Mouse (Mus musculus): ENCODE results near the gene Krtap12-1. TPM values are rescaled to one million over a fixed set of nuclear protein-coding genes. Genes with fewer than 3 reads are reported as not detected.
"Not testable (repeated sequence)": the region's sequence is repeated elsewhere in the genome, so short reads cannot be mapped to it uniquely, and the experiment has no call there.

Krtap12-1 gene
- not detected for total RNA-seq (2021)

DNA sequence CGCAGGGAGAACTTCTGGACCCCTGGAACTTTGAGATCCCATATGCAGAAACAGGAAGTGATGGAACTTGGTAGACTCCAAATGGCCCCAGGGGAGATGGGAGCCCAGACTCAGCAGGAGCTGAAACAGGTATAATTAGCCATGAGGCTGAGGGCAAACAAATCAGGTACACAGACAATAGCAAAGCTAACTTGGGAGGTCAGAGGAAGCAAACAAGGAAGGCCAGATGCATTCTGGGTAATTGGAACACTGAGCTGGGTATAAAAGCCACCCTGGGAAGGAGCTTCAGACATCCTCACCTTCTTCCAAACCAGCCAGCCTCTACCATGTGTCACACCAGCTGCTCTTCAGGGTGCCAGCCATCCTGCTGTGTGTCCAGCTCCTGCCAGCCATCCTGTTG is at the start of gene Krtap12-1:
Gene Krtap12-1 (plus strand): TSS at position 301 of the 400 bp plus-strand sequence.
- DNase-seq; intact Hi-C loops (cut with DNase I): not testable (repeated sequence)

DNA sequence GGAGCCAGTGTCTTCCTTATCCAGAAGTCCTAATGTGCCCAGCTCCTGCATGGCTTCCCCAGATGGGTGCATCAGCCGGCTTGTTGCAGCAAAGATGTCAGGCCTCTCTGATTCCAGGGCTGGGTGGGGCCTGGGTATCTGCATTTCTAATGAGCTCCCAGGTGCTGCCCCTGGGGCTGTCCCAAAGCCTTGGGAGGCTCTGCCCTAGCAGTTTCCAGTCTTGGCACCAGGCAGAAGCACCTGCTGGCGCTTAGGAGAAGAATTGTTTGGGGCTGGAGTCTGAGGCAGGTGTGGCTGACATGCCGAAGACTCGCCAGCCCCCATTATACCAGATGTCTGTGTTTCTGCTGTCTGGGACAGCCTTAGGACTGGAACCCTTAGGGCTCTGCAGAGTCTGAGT is 49.7 kb upstream of the Krtap12-1 start:
- DNase-seq: no peak
- intact Hi-C loops (cut with DNase I): no loop called here

DNA sequence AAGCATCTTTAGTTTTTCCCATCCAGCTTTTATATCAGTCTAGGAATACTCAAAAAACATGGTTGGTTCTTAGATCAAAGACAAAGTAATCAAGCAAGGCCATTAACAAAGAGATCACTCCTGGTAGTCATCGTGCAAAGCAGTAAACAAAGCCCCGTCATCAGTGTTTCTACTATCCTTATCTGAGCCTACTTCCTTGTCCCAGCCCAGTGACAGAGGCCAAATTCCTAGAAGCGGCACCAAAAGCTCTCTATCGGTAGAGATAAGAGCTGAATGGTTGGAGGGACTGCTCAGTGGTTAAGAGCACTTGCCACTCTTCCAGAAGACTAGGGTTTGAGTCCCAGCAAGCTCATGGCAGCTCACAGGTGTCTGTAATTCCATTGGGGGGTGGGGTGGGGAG is 48.9 kb upstream of the Krtap12-1 start:
- DNase-seq: no peak
- intact Hi-C loops (cut with DNase I): no loop called here

DNA sequence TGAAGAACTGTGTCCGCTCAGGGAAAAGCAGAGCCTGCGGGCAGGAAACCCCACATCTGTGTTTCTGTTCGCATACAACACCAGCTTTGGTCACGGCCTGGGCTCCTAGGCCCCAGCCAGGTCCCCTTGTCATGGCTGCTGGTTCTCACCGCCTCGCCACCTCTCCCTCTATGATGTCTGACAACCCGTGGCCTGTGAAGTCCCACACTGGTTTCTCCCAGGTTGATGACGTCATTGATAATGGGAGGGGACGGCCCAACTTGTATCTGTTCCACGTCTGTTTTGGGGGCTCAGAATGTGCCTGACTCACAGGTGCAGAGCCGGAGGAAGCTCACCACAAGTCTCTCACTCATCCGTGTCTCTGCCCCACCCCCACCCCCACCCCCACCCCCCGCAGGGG is 46.6 kb upstream of the Krtap12-1 start:
- DNase-seq: no peak
- intact Hi-C loops (cut with DNase I): no loop called here

DNA sequence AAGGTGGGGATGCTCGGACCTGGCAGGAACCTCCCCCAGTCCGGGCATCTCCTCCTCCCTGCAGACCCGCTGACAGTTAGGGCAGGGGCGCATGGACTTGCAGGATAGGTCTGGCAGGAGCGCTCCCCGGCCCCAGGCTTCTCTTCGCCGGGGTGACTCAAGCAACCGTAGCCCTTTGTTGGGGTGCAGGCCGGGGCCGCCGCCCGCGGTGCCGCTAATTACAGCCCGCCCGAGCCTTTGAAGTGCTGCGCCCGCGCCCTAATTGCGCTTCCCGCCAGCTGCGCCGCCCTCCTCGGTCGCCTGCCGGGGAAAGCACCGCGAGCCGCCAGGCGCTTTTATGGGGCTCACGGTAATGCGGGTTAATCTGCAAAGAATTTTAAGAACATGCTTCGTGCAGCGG is 42.8 kb upstream of the Krtap12-1 start:
- intact Hi-C loops (cut with DNase I): no loop called here
- no peak for DNase-seq

DNA sequence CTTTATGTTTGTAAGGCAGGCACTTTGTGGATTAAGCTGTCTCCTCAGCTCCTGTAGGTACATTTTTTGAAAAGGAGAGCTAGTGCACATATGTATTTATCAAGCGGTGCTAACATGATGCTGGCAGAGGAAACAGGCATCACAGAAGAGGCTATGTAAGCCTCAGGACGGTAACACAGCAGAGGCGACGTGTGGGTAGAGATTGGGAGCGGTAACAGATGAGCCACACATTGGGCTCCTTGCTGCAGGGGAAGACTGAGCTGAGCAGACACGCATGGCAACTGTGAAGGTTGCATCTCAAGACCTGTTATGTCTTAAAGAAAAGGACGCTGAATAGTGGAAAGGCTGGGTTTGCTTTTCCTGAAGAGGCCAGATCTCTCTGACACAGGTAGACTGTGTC is 37.4 kb upstream of the Krtap12-1 start:
- intact Hi-C loops (cut with DNase I): no loop called here
- no peak for DNase-seq

DNA sequence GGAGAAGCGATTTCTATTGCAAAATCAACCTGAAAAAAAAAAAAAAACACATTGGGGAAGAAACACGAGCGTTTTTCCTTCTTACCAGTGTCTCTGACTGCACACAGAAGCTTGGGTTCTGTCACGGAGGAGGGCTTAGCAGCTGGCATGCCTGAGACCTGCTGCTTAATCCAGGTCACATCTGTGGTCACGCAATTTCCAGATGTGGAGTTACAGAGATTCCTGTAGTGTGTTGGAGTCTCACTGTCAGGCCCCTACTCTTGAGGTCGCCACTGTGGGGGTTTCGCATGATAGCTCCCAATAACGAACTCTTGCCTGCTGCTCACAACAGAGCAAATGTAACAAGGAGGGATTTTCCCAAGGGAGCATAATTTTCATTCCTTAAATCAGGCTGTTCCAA is 36.2 kb upstream of the Krtap12-1 start:
- intact Hi-C loops (cut with DNase I): no loop called here
- no peak for DNase-seq

DNA sequence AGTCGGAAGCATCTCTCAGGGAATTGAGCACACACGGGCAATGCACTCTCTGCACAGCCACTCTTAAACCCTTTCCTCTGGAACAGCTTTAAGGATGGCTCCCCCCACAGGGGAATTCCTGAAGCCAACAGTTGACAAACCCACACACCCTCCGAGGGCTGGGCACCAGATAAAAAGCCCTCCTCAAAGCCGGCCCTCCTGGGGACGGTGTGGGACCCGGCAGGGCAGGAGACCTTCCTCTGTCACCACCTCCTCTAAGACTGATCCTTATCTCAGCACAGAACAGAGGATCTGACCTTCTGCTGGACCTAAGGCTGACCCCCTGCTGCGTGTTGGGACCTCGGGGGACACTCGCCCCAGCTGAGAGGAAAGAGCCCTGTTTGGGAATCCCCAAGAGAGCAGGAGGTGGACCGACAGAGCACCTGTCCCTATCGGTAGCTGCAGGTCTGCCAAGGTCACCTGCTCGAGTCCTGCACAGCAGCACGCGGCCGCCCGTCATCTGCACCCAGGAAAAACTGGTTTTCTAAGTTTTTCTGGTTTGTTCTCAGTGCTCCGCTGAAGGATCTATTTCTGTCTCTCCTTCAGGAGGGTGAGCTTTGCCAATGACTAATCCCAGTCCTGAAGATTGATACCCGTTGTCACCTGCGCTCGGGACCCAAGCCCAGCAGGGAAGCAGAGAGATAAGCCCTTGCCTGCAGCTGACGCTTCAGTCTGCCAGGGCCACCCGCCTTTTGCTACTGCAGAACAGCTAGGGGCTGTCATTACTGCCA is 34.3 kb upstream of the Krtap12-1 start, which contains the start of gene Tspear:
Gene Tspear (plus strand): TSS at position 675 of the 770 bp plus-strand sequence.
- intact Hi-C loops (cut with DNase I): no loop called here
- no peak for DNase-seq

DNA sequence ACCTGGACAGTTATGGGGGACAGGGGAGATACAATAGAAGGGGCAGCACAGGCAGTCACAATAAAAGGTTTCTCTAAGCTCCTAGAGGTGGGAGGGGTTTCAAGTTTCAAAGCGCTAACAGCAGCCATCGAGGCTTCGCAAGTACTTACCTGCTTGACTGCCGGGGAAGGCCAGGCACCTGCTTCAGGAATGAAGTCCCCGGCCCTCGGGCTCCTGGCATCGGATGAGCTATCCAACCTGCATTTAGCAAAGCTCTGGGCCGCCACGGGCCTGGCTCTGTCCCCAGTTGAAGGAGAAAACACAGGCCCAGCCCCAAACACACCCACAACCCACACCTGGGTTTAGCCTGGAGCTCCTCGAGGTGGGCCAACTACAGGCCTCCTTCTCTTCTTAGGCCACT is 33.4 kb upstream of the Krtap12-1 start:
- intact Hi-C loops (cut with DNase I): no loop called here
- no peak for DNase-seq

DNA sequence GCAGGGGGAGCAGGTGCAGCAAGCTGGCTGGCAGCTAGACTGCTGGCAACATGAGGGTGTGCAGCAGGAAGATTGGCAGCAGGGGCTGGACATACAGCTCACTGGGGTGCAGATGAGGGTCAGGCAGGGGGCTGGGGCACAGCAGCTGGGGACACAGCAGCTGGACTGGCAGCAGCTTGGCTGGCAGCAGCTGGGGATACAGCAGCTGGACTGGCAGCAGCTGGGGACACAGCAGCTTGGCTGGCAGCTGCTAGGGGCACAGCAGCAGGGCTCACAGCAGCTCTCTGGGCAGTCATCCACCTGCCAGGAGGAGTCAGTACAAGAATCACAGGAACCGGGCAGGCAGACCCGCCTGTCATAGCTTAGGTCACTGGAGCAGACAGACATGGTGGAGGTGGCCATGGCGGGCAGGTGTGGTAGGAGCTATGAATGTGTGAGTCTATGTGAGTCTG is 30.0 kb upstream of the Krtap12-1 start, which contains the start of gene Gm19402:
Gene Gm19402 (minus strand): TSS at position 402 of the 452 bp plus-strand sequence.
- DNase-seq; intact Hi-C loops (cut with DNase I): not testable (repeated sequence)

DNA sequence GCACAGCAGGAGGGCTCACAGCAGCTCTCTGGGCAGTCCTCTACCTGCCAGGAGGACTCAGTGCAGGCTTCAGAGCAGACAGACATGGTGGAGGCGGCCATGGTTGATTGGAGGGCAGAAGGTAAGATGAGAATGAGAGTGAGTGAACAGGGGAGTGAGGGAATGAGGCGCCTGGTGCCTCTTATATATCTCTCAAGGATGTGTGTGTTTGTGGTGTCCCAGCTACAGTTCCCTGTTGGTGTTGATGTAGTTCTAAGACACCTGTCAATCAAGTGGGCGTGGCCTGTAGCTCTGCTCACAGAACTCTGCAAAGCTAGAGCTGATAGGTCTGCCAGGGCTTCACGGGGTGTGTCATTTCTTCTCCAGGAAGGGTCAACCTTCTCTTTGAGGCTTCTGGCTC is 23.3 kb upstream of the Krtap12-1 start, which contains the start of gene Gm9508:
Gene Gm9508 (minus strand): TSS at position 101 of the 400 bp plus-strand sequence.
- intact Hi-C loops (cut with DNase I): no loop called here
- DNase-seq: no peak

DNA sequence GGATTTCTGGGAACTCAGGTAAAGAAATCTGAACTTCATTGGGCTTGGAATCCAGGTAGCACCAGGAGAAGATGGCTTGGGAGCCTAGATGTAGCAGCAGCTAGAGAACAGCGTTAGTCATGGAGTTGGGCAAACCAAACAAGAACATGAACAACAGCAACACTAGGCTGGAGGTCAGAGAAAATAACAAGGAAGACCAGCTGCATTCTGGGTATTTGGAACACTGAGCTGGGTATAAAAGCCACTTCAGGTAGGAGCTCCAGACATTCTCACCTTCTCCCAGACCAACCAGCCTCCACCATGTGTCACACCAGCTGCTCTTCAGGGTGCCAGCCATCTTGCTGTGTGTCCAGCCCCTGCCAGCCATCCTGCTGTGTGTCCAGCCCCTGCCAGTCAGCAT is 14.1 kb upstream of the Krtap12-1 start, which contains the start of gene Gm10272:
Gene Gm10272 (plus strand): TSS at position 301 of the 400 bp plus-strand sequence.
- intact Hi-C loops (cut with DNase I): no loop called here
- DNase-seq: no peak

DNA sequence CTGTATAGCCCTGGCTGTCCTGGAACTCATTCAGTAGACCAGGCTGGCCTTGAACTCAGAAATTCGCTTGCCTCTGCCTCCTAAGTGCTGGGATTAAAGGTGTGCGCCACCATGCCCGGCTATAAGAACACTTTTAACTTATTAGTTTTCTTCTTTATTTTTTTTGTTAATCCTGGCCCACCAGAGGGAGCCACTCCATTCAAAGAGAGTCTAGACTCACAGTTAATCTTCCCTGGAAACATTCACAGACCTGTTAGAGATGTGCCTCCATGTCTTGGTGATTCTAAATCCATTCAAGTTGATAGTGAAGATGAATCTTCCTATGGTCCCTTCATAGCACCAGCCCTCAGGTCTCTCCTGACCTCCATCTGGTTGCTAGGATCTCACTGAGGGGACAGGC is 10.6 kb upstream of the Krtap12-1 start:
- no peak for DNase-seq
- intact Hi-C loops (cut with DNase I): no loop called here

DNA sequence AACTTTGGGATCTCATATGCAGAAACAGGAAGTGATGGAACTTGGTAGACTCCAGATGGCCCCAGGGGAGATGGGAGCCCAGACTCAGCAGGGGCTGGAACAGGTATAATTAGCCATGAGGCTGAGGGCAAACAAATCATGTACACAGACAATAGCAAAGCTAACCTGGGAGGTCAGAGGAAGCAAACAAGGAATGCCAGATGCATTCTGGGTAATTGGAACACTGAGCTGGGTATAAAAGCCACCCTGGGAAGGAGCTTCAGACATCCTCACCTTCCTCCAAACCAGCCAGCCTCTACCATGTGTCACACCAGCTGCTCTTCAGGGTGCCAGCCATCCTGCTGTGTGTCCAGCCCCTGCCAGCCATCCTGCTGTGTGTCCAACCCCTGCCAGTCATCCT is 9.2 kb upstream of the Krtap12-1 start, which contains the start of gene Gm10024:
Gene Gm10024 (plus strand): TSS at position 301 of the 400 bp plus-strand sequence.
- intact Hi-C loops (cut with DNase I): not testable (repeated sequence)

DNA sequence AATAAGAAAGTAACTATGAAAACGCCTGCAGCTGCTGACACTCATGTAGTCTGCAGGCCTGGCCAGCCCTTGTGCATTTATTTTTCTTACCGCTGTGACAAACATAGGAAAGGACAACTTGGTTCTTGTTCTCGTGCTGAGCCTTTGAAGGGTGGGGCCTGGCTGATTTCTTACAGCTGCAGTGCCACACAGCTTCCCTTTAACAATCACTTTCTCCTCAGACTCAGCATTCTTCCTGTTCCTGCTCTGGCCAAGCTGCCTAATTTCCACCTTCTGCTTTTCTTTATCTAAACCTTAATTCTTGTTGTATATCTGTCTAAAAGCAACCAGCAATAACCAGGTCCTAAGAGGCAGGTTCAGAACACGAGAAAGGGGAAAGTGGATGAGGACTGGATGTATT is 6.7 kb upstream of the Krtap12-1 start:
- intact Hi-C loops (cut with DNase I): no loop called here
- no peak for DNase-seq

More for the DNA sequence above, 9.2 kb upstream of the Krtap12-1 start, which contains the start of gene Gm10024:
- DNase-seq: not testable (repeated sequence)

DNA sequence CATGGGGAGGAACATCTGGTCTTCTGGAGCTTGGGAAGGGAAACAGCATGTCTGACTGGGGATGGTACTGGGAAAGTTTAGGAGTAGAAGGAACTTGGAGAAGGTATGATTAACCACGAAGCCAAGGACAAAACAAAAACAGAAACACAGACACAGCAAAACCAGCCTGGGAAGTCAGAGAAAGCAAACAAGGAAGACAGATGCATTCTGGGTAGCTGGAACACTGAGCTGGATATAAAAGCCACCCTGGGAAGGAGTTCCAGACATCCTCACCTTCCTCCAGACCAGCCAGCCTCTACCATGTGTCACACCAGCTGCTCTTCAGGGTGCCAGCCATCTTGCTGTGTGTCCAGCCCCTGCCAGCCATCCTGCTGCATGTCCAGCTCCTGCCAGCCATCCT is 4.9 kb upstream of the Krtap12-1 start, which contains the start of gene Gm10142:
Gene Gm10142 (plus strand): TSS at position 301 of the 400 bp plus-strand sequence.
- DNase-seq: no peak
- intact Hi-C loops (cut with DNase I): no loop called here

DNA sequence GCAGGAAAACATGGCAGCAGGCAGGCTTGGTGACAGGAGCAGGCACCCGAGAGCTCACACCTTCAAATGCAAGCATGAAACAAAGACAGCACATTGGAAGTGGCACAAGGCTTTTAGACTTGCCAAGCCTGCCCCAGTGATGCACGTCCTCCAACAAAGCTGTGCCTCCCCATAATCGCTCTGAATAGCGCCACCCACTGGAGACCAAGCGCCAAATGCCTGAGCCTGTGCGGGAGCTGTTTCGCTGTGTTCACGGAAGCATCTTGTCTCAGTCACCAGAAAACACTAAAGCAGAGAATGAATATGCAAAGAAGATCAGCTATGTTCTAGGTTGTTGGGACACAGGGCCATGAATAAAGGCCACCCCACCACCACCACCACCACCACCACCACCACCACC is 4.5 kb downstream of the Krtap12-1 start:
- DNase-seq: no peak
- intact Hi-C loops (cut with DNase I): no loop called here

DNA sequence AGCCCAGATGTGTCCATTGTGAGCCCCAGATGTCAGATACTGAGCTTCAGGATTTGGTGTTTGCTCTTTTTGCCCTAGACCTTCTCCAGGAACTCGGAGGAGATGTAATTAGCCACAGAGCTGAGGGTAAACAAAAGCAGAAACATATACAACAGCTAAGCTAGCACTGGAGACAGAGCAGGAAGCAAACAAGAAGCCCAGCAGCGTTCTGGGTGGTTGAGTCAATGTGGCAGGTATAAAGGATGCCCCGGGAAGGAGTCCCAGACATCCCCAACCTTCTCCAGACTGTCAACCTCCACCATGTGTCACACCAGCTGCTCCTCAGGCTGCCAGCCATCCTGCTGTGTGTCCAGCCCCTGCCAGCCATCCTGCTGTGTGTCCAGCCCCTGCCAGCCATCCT is 5.8 kb downstream of the Krtap12-1 start, which contains the start of gene Gm10100:
Gene Gm10100 (plus strand): TSS at position 301 of the 400 bp plus-strand sequence.
- intact Hi-C loops (cut with DNase I): no loop called here
- no peak for DNase-seq

DNA sequence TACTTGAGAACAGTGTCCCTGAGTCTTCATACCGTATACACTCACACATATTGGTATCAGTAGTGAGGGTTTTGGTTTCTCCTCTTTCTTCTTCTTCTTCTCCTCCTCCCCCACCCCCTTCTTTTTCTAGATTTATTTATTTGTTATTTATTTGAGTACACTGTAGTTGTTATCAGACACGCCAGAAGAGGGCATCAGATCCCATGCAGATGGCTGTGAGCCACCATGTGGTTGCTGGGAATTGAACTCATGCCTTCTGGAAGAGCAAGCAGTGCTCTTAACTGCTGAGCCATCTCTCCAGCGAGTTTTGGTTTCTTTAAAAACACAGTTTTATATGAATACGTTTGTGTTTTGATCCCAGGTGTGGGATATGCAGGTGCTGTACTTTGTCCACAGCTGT is 7.9 kb downstream of the Krtap12-1 start:
- no peak for DNase-seq
- intact Hi-C loops (cut with DNase I): no loop called here

DNA sequence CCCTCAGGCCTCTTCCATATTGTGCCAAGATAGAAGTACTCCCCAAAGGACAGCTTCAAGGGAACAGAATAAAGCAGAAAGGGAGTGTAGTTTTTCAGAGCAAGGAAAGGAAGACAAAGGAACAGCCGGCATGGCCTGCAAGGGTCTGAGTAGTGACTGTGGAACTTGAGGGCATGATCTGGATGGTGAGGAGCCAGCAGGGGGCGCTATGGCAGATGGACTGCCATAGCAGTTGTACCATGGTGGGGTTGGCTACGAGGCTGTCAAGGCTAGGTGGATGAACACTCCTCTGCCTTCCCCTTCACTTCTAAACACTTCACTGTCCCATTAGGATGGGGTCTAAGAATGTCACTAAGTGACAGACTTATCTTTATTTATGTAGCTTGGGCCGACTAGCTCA is 8.8 kb downstream of the Krtap12-1 start:
- intact Hi-C loops (cut with DNase I): no loop called here
- no peak for DNase-seq

DNA sequence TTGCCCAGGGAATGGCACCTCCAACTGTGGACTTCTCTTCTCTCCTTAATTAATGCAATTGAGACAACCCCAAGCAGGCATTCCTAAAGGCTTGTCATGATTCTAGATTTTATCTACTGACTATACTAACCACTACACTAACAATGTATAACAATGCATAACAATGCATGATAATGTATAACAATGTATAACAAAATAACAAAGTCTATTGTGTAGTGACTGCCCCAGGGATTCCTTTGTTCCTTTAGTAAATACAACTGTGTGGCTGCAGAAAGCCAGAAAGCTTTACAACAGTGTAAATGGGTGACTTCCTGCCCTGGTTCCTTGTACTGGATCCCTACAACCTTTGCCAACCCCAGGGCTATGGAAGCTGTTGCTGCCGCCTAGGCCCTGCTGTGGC is 15.5 kb downstream of the Krtap12-1 start:
- intact Hi-C loops (cut with DNase I): no loop called here
- DNase-seq: no peak

DNA sequence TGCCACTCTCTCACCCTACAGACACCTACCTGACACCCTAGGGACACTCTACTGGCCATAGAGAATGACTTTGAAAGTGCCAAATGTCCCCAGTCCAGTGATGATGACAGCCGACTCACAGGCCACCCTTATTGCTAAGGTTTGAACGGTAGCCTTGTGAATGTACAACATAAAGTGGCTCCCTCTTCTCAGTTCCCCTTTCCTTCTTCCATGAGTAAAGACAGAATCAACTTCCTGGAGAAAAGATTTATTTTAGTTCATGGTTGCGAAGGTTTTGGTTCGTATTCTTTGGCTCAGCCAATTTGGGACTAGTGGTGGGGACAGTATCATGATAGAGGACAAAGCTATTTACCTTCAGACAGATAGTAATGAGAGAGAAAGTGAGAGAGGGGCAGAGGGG is 18.5 kb downstream of the Krtap12-1 start:
- no peak for DNase-seq

More for the DNA sequence above, 18.5 kb downstream of the Krtap12-1 start:
- intact Hi-C loops (cut with DNase I): no loop called here
